Mouse (Mus musculus) limb, embryonic 11.5 days (tissue): ENCODE data around the gene Dusp16. TPM values are rescaled to one million over a fixed set of nuclear protein-coding genes. Genes with fewer than 3 reads are reported as not detected.
"Not testable (repeated sequence)": the region's sequence is repeated elsewhere in the genome, so short reads cannot be mapped to it uniquely, and the experiment has no call there.

Source experiments
- ATAC-seq: fragments of 200-750 bp; cut with Nextera tagmentation; 2 replicates; pipeline ENCODE4 v1.8.0; 2017; ENCODE audit warnings: low read depth; ENCODE audit not compliant: insufficient number of reproducible peaks, low FRiP score, low TSS enrichment
- DNase-seq: peaks from one replicate; pipeline ENCODE4 v3.0.0-alpha.2; 2015; ENCODE audit warnings: low spot score
- H3K27ac ChIP-seq: fragments of 300-500 bp; sonication (generic); replicated peaks from 2 replicates; pipeline ENCODE4 v1.5.1; 2014; ENCODE audit warnings: low read depth, mild to moderate bottlenecking, low read length
- H3K27me3 ChIP-seq: fragments of 300-500 bp; sonication (generic); 2 replicates; pipeline ENCODE4 v1.6.1; 2014; ENCODE audit warnings: mild to moderate bottlenecking, low read length, mixed read lengths; ENCODE audit not compliant: control insufficient read depth, insufficient read depth
- H3K36me3 ChIP-seq: fragments of 300-500 bp; sonication (generic); 2 replicates; pipeline ENCODE4 v1.6.1; 2014; ENCODE audit warnings: mild to moderate bottlenecking, low read length, moderate library complexity, mixed read lengths; ENCODE audit not compliant: control insufficient read depth, insufficient read depth
- H3K4me1 ChIP-seq: fragments of 300-500 bp; sonication (generic); 2 replicates; pipeline ENCODE4 v1.6.1; 2014; ENCODE audit warnings: low read length, mixed read lengths; ENCODE audit not compliant: control insufficient read depth, insufficient read depth
- H3K4me2 ChIP-seq: fragments of 300-500 bp; sonication (generic); 2 replicates; pipeline ENCODE4 v1.6.1; 2014; ENCODE audit warnings: low read depth, mild to moderate bottlenecking, moderate library complexity; ENCODE audit not compliant: severe bottlenecking
- H3K4me3 ChIP-seq: fragments of 300-500 bp; sonication (generic); 2 replicates; pipeline ENCODE4 v1.5.1; 2014; ENCODE audit warnings: low read depth, low read length
- H3K9ac ChIP-seq: fragments of 300-500 bp; sonication (generic); 2 replicates; pipeline ENCODE4 v1.6.1; 2014; ENCODE audit warnings: mild to moderate bottlenecking, low read length
- H3K9me3 ChIP-seq: fragments of 300-500 bp; sonication (generic); 2 replicates; pipeline ENCODE4 v1.6.1; 2016; ENCODE audit warnings: low read length; ENCODE audit not compliant: control insufficient read depth
- WGBS: fragments of 180-500 bp; shearing (Covaris S2); extraction: QIAGEN DNeasy Blood & Tissue Kit; methylation state at CpG from one replicate; pipeline ENCODE4 v1.1.7; 2014; 5-methylcytosine and 5-hydroxymethylcytosine counted together
- polyA plus RNA-seq: library from polyadenylated mRNA; unstranded; fragments of >200 nt; fragmentation: Nextera tagmentation; extraction: Ambion mirVana; gene quantifications from 2 replicates; pipeline ENCODE4 v1.2.1, GENCODE M21; 2014

The Dusp16 gene
- polyA plus RNA-seq, 1 experiment from 2014 or later = 13.2 TPM

DNA sequence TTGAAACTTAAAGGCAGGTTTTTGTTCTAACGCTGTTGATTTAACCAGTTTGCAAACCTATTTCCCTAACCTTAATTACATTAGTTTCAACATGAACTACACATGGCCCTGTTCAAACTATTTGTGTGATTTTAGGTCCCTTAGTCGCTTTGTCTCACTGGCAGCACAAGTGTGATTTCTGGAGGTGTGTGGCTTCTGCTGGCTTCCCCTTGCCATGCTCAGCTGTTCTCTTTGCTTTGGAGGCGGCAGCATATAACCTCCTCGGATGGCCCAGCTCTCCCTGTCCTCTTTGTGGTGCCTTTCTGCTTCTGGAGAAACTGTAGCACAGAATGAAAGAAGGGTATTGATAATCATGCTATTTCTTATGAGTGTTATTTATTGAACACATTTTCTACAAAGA is 114.9 kb downstream of the Dusp16 start:
- Histone ChIP-seq H3K27ac (no peak overlapping the region), H3K9ac (no peak overlapping the region), H3K27me3 (no peaks in the 10 kb centered on the region), H3K9me3 (no peaks in the 10 kb centered on the region), H3K4me2 (no peak overlapping the region), H3K4me3 (no peak overlapping the region), H3K36me3 (no peaks in the 10 kb centered on the region), H3K4me1 (peaks cover 2% of the 10 kb centered on the region; the same call in 1 of the 2 replicates)
- ATAC-seq = no peak
- no peak for DNase-seq
- 82% methylated on average over 4 of the region's 4 CpGs for WGBS

DNA sequence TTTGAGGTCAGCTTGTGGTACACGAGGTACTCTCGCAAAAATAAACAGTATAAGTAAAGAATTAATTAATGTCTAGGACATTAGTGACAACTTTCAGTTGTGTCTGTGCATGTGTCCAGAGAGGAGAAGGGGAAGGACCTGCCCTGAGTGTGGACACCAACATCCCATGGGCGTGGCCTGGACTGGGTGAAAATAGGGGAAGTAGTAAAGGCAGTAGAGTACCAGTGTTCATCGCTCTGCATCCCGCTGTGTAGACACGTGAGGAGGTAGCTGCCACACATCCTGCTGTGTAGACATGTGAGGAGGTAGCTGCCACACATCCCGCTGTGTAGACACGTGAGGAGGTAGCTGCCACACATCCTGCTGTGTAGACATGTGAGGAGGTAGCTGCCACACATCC is 118.7 kb downstream of the Dusp16 start:
- H3K27me3 ChIP-seq, H3K9me3 ChIP-seq, H3K4me1 ChIP-seq, H3K27ac ChIP-seq, H3K9ac ChIP-seq, DNase-seq, H3K4me3 ChIP-seq, H3K4me2 ChIP-seq, ATAC-seq, H3K36me3 ChIP-seq: not testable (repeated sequence)
- 87% methylated on average over 8 of the region's 8 CpGs for WGBS

DNA sequence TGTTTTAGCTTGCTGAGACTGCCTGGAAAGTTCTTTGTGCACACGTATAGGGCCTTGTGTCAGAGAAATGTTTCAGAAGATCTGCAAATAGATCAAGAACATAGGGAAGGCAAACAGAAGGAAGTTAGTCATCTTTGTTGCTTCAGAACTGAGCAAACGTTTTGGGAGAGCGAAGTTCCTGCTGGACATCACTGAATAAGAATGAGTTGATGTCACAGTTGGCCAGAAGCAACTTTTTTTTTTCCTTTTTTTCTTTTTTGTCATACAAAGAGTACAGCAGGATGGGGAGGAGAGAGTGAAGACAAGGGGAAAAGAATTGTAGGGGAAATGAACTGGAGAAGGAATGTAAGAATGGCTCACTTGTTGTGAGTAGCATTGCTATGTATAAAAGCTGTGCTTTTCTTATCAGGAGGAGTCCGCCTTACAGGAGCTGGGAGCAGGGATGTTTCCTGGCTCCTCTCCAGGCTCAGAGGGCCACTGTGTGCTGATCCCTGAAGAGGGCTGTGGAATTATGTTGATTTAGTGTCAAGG is 121.5 kb downstream of the Dusp16 start:
- WGBS = 80% methylated on average over 4 of the region's 4 CpGs
- no peaks in the 10 kb centered on the region for H3K9me3 ChIP-seq
- no peak for DNase-seq
- no peak overlapping the region for H3K27ac ChIP-seq
- no peak overlapping the region for H3K4me3 ChIP-seq
- H3K27me3 ChIP-seq = no peaks in the 10 kb centered on the region
- peaks cover 2% of the 10 kb centered on the region; the same call in 1 of the 2 replicates for H3K4me1 ChIP-seq
- no peaks in the 10 kb centered on the region for H3K36me3 ChIP-seq
- ATAC-seq = no peak
- H3K4me2 ChIP-seq = no peak overlapping the region
- no peak overlapping the region for H3K9ac ChIP-seq

DNA sequence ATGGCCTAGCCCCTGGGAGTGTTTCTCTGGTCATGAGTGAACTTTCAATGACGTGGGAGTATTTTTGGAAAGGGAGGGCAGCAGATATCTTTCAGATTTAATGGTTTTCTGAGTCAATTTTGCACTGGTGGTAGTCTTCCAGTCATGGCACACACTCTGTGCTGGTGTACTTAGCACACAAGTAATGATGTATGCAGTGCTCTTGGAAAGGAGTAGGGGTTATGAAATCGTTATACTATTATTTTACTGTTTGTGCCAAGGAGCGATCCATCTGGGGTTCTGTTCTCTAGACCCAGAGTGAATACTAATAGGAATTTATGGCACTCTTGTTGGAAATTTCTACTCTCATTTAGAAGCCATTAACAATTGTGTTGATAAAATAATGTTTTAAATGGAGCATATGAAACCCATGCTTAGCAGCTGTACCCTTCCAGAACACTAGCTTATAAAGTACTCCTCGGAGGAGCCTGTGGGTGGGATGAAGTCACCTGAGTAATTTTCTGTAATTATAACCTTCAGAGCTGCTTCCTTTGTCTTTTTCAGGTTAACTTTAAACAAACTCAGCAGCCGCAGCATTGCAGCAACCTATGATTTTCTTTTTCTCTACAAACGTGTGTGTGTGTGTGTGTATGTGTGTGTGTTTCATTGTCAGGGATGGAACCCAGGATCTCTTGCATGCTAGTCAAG is 123.1 kb downstream of the Dusp16 start:
- Histone ChIP-seq H3K36me3 (no peaks in the 10 kb centered on the region), H3K27ac (no peak overlapping the region), H3K27me3 (no peaks in the 10 kb centered on the region), H3K9ac (no peak overlapping the region), H3K9me3 (no peaks in the 10 kb centered on the region), H3K4me2 (no peak overlapping the region), H3K4me3 (no peak overlapping the region), H3K4me1 (peaks cover under 1% of the 10 kb centered on the region; the same call in 1 of the 2 replicates)
- no peak for ATAC-seq
- no peak for DNase-seq
- 84% methylated on average over 6 of the region's 6 CpGs for WGBS

DNA sequence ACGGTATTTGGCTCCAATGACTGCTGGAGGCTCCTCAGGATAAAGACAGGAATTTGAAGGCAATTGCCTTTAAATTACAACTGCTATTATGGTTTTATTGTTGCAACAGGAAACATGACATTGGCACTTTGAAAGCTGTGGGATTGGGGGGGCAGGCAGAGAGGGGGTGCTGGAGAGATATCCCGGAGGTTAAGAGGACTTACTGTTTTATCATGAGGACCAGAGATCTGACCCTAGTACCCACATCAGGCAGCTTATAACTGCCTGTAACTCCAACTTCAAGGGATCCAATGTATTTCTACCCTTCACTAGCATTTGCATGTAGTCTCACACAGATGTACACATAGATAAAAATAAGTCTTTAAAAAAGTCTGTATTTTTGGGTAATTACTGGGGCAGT is 123.9 kb downstream of the Dusp16 start:
- H3K4me1 ChIP-seq = no peaks in the 10 kb centered on the region
- H3K36me3 ChIP-seq = no peaks in the 10 kb centered on the region
- no peaks in the 10 kb centered on the region for H3K9me3 ChIP-seq
- ATAC-seq (no peak), DNase-seq (no peak)
- H3K9ac ChIP-seq = no peak overlapping the region
- H3K4me3 ChIP-seq = no peak overlapping the region
- WGBS = 78% methylated on average over 2 of the region's 2 CpGs
- H3K4me2 ChIP-seq = no peak overlapping the region
- no peaks in the 10 kb centered on the region for H3K27me3 ChIP-seq
- H3K27ac ChIP-seq = no peak overlapping the region

DNA sequence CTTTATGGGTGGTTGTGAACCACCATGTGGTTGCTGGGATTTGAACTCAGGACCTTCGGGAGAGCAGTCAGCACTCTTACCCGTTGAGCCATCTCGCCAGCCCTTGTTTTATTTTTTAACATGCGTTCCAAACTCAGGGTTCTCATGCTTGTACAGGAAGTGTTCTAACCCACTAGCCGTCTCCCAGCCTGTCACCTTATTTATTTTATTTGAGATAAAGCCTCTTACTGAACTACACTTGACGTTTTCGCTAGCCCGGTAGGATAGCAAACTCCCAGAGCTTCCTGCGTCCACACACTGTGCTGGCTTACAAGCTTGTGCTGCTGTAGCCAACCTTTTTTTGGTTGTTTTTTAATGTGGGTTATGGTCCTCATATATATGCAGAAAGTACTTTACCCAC is 126.6 kb downstream of the Dusp16 start:
- Histone ChIP-seq H3K9me3 (no peaks in the 10 kb centered on the region), H3K27ac (no peak overlapping the region), H3K9ac (no peak overlapping the region), H3K4me2 (no peak overlapping the region), H3K36me3 (no peaks in the 10 kb centered on the region), H3K4me3 (no peak overlapping the region), H3K4me1 (no peaks in the 10 kb centered on the region), H3K27me3 (no peaks in the 10 kb centered on the region)
- WGBS = 83% methylated on average over 9 of the region's 9 CpGs
- no peak for DNase-seq
- ATAC-seq = no peak

Other genes starting within 250 kb of the Dusp16 start
- 32.8 and 38.4 TPM in 2 replicates for gene Lrp6, start 225.7 kb downstream of the Dusp16 start, polyA plus RNA-seq
- 0.33 and 0.58 TPM in 2 replicates for gene Mansc1, start 160.1 kb downstream of the Dusp16 start, polyA plus RNA-seq
- 18.1 and 18.7 TPM in 2 replicates for gene Borcs5, start 153.1 kb downstream of the Dusp16 start, polyA plus RNA-seq
- gene Crebl2, start 37.5 kb upstream of the Dusp16 start, polyA plus RNA-seq = 0.67 and 1.3 TPM in 2 replicates
- 8.9 and 9.8 TPM in 2 replicates for gene Gpr19, start 106.0 kb upstream of the Dusp16 start, polyA plus RNA-seq
- 13.7 and 16.1 TPM in 2 replicates for gene Cdkn1b, start 127.8 kb upstream of the Dusp16 start, polyA plus RNA-seq
- gene Apold1, start 189.1 kb upstream of the Dusp16 start, polyA plus RNA-seq = 3.0 and 3.4 TPM in 2 replicates
- gene Ddx47, start 219.0 kb upstream of the Dusp16 start, polyA plus RNA-seq = 130 and 140 TPM in 2 replicates